8 mouse cellular contexts compared by ENCODE assay signal in the genomic region with DNA sequence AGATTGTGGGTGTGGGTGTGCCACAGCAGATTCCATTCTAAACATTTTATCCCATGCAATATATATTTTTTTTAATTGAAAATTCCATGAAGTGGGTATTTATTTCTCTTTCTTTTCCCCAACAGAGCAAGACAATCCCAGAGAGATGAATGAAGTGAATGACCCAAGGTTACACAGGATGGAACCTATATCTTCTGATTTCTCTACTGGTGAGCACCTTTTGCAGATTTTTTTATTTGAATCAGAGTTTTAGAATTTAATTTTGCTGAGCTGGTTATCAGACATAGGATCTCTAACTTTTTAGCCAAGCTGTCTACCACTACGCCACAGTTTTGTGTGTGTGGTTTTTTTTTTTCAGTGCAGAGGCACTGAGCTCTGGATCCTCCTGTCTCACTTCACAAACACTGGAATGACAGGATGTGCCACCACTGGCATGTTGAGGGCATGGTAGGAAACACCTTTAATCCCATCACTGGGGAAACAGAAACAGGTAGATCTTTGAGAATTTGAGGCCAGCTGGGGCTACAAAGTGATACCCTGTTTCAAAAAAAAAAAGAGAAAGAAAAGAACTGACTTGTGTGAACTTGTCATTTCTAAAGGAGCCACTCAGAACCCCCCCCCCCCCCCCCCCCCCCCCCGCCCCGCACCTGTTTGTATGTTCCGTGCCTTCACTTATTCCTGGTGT. TPM values are rescaled to one million over a fixed set of nuclear protein-coding genes. Genes with fewer than 3 reads are reported as not detected.
DNase-seq lines count a peak whose midpoint lies in the region; ATAC-seq lines count a peak whose summit lies in the region.

No protein-coding gene starts in this region.

- H3K4me3 ChIP-seq in hindbrain, embryonic 11.5 days (ENCODE audit: low read depth, low read length): no peak overlapping the region; the same call in 1 of the 2 replicates
- peak overlapping the region; percentile 98 for H3K4me3 ChIP-seq in midbrain, embryonic 14.5 days (replicated peaks; ENCODE audit: low read depth, low read length)

- H3K9me3 ChIP-seq in hindbrain, embryonic 11.5 days (ENCODE audit: control insufficient read depth, low read length): no peaks in the 10 kb centered on the region
- H3K9me3 ChIP-seq in midbrain, embryonic 14.5 days (ENCODE audit: control insufficient read depth, low read length): no peaks in the 10 kb centered on the region

- H3K27me3 ChIP-seq in hindbrain, embryonic 11.5 days (ENCODE audit: control insufficient read depth, insufficient read depth, low read length): no peaks in the 10 kb centered on the region
- no peaks in the 10 kb centered on the region for H3K27me3 ChIP-seq in midbrain, embryonic 14.5 days (ENCODE audit: control insufficient read depth, insufficient read depth, low read length)

- no peak for ATAC-seq in hindbrain, embryonic 11.5 days (ENCODE audit: low FRiP score)
- no peak for ATAC-seq in midbrain, embryonic 14.5 days (ENCODE audit: low FRiP score, low TSS enrichment)

- WGBS in hindbrain, embryonic 11.5 days: 82% methylated on average over 1 of the region's 4 CpGs
- 83% methylated on average over 2 of the region's 4 CpGs for WGBS in midbrain, embryonic 14.5 days

- H3K4me2 ChIP-seq in hindbrain, embryonic 11.5 days (replicated peaks; ENCODE audit: low read depth, low read length): peak overlapping the region; percentile 74
- H3K4me2 ChIP-seq in midbrain, embryonic 14.5 days (ENCODE audit: low read length): peak overlapping the region; percentile 79

- peak overlapping the region; percentile 100 for H3K27ac ChIP-seq in hindbrain, embryonic 11.5 days (ENCODE audit: low read depth, low read length)
- peak overlapping the region; percentile 100 for H3K27ac ChIP-seq in midbrain, embryonic 14.5 days (replicated peaks; ENCODE audit: low read depth, low read length)

- no peaks in the 10 kb centered on the region for H3K36me3 ChIP-seq in hindbrain, embryonic 11.5 days (ENCODE audit: control insufficient read depth, insufficient read depth, low read length)
- peaks cover 19% of the 10 kb centered on the region for H3K36me3 ChIP-seq in midbrain, embryonic 14.5 days (ENCODE audit: control insufficient read depth, insufficient read depth, low read length)

- DNase-seq in heart, adult 11 months: peak; percentile 89
- no peak for DNase-seq in heart, adult 9 months (ENCODE audit: low spot score in 2 of 2)
- peak; percentile 40 for DNase-seq in ES-CJ7 (ENCODE audit: low read depth, low spot score)
- DNase-seq in hindbrain, embryonic 11.5 days (ENCODE audit: low spot score): no peak
- peak; percentile 5 for DNase-seq in midbrain, embryonic 14.5 days
- no peak for DNase-seq in ovary, postnatal 10 days (ENCODE audit: low spot score)
- DNase-seq in adrenal gland, adult 18-20 months (ENCODE audit: low spot score in 2 of 2): no peak
- no peak for DNase-seq in frontal cortex, adult 2 months (ENCODE audit: extremely low spot score in 1 of 2, low spot score in 1 of 2)

- peaks cover 4% of the 10 kb centered on the region; the same call in 1 of the 2 replicates for H3K4me1 ChIP-seq in hindbrain, embryonic 11.5 days (replicated peaks; ENCODE audit: control insufficient read depth, insufficient read depth, low read length)
- peaks cover 15% of the 10 kb centered on the region for H3K4me1 ChIP-seq in midbrain, embryonic 14.5 days (ENCODE audit: control insufficient read depth, insufficient read depth, low read length)

- peak overlapping the region; percentile 97 for H3K9ac ChIP-seq in hindbrain, embryonic 11.5 days (ENCODE audit: low read depth, low read length)
- peak overlapping the region; percentile 100; the same call in 1 of the 2 replicates for H3K9ac ChIP-seq in midbrain, embryonic 14.5 days (replicated peaks; ENCODE audit: low read length)

RNA-seq across cellular contexts. Expression of a gene that starts 1.8 kb away (rescaled TPM):
- polyA plus RNA-seq in hindbrain, embryonic 11.5 days (2014; fragmentation: Nextera tagmentation; extraction: Ambion mirVana): 382 and 432 TPM in 2 replicates
- 289 and 325 TPM in 2 replicates for polyA plus RNA-seq in midbrain, embryonic 14.5 days (2014; fragmentation: Nextera tagmentation; extraction: Ambion mirVana)
- 100 to 1,000 TPM; 331 to 339 TPM for total RNA-seq in adrenal gland, adult 18-20 months (2021)
- polyA plus RNA-seq in frontal cortex, adult 2 months (2012; rRNA removed): 169 and 180 TPM in 2 replicates

Comparison
In these comparisons a context has a peak if more than half of its experiments do, and no peak if none do; other contexts are left out.
1. DNase-seq: peak in heart, adult 11 months (single experiment), ES-CJ7 (single experiment) and midbrain, embryonic 14.5 days (single experiment); none in heart, adult 9 months (0 of 2), hindbrain, embryonic 11.5 days (single experiment), ovary, postnatal 10 days (single experiment), adrenal gland, adult 18-20 months (0 of 2) and frontal cortex, adult 2 months (0 of 2).